Mouse (Mus musculus) brain, adult 2 months (tissue): ENCODE results near the gene Akap13.

Source experiments
- DNase-seq: peaks from one replicate; pipeline ENCODE4 v3.0.0; 2011; ENCODE audit warnings: low read depth, low spot score

The Akap13 gene

DNA sequence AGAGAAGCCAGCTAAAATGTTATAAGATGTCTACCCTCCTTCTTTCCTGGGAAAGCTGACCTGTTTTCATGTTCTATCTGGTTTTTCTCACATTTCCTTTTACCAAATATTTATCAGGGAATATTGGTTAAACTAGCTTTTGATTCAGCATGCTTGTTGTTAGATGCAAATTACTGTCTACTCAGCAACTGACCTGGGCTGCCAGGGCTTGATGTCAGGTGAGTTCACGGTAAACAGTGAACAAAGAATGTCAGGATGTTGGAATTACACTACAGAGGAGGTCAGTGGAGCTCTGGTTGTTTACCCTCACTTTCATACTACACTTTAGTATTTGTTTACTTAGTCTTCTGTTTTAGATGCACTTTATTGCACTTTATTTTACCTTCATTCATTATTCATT lies 5.0 kb downstream of the Akap13 start:
- no peak for DNase-seq

DNA sequence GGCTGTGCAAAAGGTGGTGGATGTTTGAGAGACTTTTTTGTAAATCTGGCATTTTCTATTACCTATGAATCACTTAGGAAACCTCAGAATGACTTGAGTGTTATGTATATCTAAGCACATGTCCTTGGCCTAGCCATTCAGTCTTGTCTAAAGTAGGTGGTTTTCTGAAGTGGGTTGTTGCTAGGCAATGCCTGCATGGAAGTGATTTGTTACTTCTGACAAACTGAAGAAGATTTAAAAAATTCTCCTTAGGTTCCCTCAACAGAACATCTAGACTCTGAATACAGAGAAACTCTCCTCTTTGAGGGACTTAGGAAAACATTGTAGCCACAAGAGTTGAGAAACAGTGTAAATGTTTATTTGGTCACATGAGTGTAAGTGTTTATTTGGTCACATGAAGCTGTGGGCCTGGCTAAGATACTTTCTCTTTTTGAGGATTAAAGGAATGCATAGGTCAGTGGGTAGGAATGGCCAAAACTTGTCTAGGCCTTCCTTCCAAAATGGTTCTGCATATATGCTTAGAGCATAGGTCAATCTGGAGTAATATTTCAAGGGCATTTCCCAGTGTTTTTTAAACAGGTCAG lies 8.3 kb downstream of the Akap13 start:
- peak; percentile 53 for DNase-seq

DNA sequence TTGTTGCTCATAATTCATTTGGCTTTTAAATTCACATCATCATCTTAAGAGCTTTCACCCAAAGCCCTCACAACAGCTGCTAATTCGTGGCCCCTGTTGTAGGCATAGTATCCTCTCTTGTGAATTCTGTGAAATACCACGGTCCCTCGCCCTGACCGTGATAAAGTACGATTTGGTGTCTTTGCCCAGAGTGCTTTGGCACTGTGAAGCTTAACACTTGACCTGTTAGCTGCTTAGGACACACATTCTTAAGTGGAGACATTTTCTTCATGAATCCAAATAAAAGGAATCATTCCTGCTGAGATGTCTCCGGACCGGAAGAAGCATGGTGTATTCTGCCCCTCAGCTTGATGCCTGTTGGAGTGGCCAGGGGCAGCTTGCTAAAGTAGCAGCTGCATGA lies 12.5 kb downstream of the Akap13 start:
- DNase-seq, result no peak

DNA sequence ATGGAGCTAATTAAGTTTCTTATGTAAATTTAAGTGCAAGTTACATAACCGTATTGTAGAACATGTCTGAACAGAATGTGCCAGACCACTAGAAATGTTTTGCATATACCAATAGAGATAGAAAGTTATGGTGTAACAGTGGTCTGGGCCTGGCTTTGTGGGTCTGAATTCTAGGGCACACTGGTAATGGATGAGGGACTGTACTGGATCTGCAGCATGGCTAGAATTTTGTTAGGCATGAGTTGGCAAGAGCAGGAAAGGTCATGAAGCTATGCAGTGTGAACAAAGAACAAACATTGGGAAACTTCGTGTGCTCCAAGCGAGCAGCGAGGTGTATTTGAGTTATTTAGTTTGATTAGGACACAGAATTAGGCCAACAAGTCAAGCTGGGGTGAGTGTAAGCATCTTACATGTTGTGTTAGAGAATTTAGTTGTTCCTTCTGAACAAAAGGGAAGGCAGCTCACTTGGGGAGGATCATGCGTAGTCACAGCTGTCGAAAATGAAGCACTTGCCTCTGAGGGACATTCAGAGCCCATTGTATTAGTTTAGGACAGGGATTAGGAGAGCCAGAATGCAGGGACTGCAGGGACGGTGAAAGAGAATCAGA lies 15.1 kb downstream of the Akap13 start:
- DNase-seq, result no peak

DNA sequence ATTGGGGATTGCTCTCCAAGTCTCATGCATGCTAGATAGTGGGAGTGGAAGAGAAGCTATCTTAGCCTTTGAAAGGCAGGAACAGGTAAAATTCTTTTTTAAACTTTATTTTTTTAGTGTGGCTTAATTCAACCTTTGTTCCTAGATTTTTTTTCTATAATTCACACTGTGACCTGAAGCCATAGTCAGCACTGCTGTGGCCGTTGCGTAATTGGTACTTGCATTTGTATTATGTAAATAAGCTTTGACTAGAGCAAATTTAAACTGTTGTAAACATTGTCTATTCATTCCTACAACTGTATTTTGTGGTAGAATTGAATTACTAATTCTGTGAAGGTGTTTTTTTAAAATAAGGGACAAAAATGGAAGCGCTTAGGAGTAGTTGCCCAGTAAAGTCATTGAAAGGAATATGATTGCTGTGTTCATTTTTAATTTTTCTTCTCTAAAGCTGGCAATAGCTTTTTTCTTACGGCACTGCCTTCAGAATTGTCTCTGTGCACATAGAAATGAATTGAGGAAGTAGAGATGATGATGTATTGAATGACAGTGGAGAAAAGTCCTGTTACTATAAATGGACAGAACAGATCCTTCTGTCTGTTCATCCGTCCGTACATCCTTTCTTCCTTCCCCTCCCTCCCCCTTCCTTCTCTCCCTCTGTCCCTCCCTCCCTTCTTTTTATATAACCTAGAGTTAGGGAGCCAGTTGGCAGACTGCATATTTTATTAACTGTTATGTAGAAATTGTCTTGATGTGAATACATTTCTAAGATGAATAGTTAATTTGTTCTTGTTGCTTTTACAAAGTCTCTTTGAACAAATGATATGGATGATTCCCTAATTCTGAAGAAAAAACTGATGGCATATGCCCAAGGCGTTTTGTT lies 17.2 kb downstream of the Akap13 start:
- DNase-seq, result peak; percentile 22

DNA sequence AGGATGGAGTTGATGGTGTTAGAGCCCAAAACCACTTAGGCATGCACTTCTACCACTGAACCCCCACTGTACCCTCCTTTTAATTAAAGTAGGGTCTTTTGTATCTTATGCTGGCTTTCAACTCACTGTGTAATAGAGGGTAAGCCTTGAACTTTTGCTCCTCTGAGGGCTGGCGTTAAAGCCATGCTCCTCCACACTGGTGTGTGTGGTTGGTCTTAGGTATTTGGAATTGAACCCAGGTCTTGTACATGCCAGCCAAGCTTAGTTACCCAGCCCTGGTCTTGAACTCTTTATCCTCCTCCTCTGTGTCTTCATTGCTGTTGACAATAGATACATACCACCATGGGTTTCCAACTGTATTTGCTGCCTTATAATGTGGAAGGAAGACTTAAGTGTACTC lies 18.0 kb downstream of the Akap13 start:
- no peak for DNase-seq

DNA sequence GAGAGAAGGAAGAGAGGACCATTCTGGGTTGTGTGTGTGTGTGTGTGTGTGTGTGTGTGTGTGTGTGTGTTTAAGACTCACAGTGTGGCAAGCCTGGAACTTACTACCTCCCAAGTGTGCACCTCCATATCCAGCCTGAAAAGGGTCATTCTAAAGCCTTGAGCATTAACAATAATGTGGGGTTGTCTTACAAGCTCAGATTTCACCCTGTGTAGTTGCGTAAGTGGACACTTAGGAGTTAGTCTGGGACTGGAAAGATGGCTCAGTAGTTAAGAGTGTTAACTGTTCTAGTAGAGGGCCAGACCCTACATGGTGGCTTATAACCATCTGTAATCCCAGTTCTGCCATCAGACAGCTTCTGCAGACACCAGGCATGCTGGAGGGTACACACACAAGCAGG lies 18.7 kb downstream of the Akap13 start:
- no peak for DNase-seq

DNA sequence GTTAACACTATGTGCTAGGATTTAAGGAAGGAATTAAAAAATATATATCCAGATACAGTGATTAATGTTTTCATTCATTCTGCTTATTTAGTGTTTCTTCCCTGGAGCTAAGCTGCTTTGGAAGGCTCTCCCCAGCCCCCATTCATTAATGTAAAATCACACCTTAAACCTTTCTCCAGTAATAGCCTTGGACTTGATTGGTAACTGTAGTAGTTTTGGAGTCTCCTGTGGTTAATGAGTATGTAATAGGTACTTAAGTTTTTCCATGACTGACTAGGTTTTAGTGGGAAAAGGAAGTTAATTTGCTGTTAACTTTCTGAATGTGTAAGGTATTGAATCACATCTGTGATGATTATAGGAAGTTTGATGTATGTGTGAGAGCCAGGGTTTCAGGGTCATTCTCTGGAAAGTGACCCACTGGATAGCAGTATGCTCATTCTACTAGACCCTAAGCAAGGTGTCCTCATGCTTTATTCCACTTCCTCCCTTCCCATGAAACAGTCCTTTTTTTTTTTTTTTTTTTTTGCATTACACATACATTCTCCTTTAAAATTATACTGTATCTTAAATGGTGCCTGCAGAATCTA lies 19.3 kb downstream of the Akap13 start:
- no peak for DNase-seq

DNA sequence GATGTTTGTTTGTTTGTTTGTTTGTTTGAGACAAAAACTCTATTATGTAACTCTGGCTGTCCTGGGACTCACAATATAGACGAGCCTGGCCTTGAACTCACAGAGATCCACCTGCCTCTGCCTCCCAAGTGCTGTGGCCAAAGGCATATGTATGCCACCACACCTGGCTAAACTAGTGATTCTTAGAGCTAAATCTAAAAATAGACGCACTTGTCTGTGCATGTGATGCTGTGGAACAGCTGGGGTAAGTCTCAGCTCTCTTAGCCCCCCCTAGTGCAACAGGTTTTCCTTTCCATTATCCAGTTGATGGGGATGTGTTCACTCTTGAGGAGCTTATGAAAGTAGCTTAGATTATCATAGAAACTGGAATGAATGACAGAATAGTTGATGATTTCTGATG lies 22.7 kb downstream of the Akap13 start:
- no peak for DNase-seq

DNA sequence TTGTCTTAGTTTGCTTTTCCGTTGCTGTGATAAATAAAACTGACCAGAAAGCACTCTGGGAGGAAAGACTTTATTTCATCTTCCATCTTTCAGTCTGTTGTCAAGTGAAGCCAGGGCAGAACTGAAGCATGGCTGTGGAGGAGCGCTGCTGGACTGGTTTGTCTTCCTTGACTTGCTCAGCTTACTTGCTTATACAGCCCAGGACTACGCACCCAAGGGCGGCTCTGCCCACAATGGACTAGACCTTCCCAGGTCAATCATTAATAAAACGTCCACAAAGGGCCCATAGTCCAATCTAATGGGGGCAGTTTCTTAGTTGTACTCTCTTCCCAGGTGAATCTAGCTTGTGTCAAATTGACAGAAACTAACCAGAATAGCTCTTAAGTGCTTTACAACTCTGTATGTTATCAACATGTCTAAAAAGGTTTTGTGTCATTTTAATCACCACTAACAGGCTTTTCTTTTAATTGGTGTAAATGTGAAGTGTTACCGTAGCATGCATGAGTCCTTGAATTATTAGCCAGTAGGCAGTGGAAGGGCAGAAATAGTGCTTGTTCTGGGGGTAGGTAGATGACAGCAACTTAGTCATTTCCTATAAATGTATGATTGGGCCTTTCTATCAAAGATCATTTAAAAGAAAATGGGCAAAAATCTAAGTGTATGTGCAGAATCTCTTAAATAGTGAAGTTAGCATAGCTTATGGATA lies 25.5 kb downstream of the Akap13 start:
- no peak for DNase-seq

DNA sequence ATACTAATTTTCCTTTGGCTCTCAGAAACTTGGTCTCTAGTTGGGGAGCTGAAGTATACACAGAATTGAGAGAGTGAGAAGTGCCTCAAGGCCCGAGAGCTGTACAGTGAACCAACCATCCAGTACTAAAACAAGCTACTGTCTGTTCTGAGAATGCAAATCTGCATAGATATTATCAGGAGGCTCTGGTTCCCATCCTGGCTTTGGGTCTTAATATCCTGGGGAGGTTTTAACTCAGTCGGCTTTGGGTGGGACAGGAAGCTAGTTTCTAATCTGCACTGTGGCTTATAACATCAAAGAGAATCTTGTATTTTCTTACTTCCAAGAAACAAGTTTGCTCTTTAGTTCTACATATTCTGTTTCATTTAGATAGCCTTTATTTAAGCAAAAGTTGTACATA lies 30.7 kb downstream of the Akap13 start:
- DNase-seq, result no peak

DNA sequence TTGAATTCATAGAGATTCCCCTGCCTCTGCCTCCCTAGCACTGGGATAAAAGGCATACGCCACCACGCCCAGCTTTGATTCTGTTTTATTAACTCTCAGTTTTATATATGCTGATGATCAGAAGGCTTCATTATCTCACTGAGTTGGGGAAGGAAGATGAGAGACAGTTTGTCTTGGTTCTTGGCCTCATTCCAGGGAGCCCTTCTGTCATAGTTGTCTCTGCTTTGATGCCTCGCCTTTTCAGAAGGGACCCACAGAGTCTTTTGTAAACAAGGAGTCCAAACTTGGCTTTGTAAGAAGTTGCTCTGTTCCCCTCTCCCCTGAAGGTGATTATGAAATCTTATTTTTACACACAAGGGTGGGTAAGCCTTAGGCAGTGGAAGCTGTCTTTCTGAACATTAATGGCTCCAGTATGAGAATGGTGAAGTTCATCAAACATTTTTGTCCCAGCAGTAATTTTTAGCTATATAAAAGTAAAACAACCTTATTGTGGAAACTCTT lies 40.7 kb downstream of the Akap13 start:
- DNase-seq, result peak; percentile 30

DNA sequence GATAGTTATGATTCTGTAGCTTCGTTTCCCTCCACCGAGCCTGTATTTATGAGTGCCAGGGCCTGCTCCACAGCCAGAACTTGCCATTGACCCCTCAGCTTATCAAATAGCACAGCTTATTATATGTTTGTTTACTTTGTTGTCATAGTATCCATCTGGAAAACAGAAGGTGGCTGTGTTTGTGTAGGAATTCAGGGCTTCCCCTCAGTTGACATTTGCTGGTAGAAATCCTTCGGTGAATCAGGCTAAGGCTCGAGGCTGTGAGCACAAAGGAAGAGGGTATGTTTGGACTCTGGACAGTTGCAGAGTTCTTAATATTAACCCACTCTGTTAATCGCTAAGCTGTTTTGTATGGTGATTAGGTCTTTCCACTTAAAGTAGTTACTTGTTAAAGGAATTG lies 43.3 kb downstream of the Akap13 start:
- no peak for DNase-seq

DNA sequence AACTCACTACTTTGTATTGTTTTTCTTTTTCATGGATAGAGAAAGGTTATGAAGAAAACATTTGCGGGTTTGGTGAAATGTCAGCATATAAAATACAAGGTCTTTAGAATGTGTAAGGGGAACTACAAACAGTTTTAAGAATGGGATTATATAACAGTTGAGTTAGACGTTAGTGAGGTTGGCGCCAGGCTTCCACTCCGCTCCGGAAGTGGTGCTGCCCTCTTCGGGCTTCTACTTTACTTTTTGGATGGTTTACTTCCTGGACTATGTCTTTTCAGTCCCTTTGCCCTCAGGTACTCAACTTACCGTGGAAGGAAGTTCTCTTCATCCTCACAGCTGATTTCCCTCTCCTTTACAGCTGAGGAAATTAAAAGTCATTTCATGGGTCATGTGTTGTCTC lies 43.9 kb downstream of the Akap13 start:
- no peak for DNase-seq

DNA sequence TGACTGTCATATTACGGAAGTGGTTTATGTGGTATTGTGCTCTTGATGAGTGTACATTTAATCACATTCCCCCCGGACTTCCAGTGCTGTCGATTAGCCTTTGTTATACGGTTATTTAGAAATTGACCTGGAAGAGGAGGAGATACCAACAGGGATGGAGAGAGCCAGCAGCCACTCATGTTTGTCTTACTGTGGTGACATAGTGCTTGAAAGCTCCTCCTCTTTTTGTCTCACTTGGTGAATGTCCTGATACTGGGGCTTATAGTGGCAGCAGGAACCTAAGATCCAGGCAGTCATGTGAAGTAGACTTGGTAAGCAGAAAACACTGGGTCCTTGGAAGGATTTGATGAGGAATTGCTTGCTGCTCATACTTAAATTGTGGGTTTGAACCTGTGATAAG lies 44.8 kb downstream of the Akap13 start:
- DNase-seq, result no peak

DNA sequence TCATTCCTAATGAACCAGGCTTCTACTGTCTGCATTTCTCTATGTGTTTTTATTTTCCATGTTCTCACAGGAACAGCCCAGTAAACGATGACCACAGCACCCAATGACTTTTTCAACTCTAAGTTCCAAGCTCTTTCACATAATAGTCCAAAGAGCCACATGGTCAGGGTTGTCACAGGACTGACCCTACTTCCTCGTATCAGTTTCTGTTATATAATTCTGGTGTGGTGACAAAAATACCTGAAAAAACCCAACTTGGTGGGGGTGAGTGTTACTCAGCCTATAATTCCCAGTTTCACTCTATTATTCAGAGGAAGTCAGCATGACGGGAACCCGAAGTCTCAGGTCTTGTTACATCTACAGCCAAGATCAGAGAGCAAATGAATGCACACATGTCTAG lies 45.5 kb downstream of the Akap13 start:
- no peak for DNase-seq

DNA sequence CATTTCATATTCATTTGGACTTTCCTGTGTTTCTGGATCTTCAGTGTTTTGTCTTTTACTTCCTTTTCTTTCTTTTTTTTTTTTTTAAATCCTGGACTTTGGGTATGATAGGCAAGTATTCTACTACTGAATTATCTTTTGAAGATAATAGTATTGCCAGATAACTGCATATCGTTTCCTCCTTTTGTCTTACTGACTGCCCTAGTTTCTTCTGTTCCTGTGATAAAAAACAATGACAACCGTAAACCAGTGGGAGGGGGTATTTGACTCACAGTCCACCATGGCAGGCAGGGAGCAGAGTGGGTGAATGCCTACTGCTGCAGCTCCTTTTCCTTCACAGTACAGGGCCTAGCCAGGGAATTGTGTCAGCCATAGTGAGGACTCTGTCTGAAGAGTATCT lies 49.2 kb downstream of the Akap13 start:
- DNase-seq, result no peak

DNA sequence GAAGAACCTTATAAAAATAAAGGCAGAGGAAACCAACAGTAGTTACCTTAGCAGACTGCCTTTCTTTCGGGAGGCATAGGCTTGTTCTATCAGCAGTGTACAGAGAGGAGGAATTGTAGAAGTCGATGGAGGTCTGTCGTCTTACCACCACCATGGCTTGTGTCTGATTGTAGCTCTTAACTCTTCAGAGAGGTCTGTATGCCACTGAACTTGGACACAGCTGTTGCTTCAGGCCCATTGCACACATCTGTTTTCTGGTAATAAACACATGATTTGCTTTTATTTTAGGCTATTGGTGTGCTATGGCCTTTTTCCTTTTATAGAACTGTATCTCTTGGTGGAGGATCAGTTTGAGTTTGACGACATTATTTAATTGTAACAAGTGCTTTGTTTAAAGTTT lies 51.3 kb downstream of the Akap13 start:
- DNase-seq, result no peak

DNA sequence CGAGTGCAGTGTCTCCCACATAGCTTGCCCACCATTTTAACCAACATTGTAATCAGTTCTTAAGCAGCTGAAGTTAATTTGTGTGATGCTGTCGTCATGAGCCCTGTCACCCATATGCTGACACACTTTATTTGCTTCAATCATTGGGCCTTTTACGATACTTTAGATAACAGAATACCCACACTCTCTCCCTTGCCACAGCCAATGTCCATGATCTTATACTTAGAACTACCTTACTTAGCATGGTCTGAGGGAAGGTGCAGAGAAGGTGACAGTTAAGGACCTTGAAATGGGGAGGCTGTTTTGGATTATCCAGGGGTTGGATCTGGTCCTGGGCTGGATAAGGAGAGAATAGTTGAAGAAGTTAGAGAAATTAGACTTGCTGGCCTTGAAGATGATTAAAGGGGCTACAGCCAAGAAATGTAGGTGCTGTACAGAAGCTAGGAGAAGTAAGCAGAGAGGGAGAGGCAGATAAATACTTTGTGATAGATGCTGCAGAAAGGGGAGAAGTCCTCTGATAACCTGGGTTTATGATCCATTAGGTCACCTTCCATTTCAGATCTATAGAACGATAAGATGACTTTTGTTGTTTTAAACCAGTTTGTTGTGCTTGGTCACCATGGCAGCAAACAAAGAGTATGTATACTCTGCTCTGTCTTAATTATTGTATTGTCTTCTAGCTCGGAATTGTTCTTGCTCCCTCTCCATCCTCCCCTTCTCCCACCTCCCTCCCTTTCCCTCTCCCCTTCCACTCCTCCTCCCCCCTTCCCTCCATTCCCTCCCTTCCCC lies 53.9 kb downstream of the Akap13 start:
- DNase-seq, result no peak

DNA sequence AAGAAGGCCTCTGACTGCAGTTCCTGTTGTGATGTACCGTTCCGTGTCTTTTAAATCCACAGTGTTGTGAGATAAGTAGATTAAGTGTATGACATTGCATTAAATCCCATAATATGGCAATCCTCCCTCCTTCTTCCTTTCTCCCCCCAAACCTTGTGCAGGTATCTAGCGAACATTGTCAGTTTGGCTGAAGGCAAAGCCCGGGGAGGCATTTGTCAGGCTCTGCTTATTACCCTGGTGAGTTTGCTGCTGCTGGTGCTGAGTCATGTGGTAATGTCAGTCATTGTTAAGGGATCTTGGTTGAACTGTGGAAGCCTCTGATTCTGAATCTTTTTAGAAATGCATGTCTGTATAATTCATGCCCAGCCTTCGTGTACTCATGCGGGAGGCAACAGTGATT lies 60.1 kb downstream of the Akap13 start:
- DNase-seq, result peak; percentile 24
